Mouse (Mus musculus) left cerebral cortex, postnatal 25 days (tissue): ENCODE data around the gene Itm2c. TPM values are rescaled to one million over a fixed set of nuclear protein-coding genes. Genes with fewer than 3 reads are reported as not detected.

Experiments
- DNase-seq, 2 experiments: peaks; one replicate each; pipeline ENCODE4 v3.0.0; 2022; ENCODE audit warnings: low spot score in 2 of 2, mixed read lengths in 1 of 2
- intact Hi-C: fragments of 180-260 bp; cut with DNase I; formaldehyde crosslinking; loops from one replicate; pipeline ENCODE4 v1.15.1; 2025
- total RNA-seq, 2 experiments: library from RNA; stranded (reverse); gene quantifications; 2 replicates each; pipeline ENCODE4 v1.2.3; 2021

Itm2c gene
- total RNA-seq = 100 to 1,000 TPM; 732 to 765 TPM

- peak; percentile 88 to 95 for DNase-seq
- intact Hi-C loops = loop anchor here (2.0 kb wide), 1 partner anchor 39 kb away; no protein-coding TSS in a partner anchor
Observed at GRCm38 (mm10) chr1:85894231-85894747, at the start of gene Itm2c. Gene Itm2c, plus strand, starts transcription at chr1:85894281.

- no peak for DNase-seq
- intact Hi-C loops = loop anchor here (5.0 kb wide), 2 partner anchors 93 to 108 kb away; no protein-coding TSS in a partner anchor
Observed at GRCm38 (mm10) chr1:85844981-85845380, 49.1 kb upstream of the Itm2c start.

GRCm38 (mm10) chr1:85845476-85845875 is 48.6 kb upstream of the Itm2c start:
- DNase-seq = no peak
- intact Hi-C loops = no loop called here

- no peak for DNase-seq
- intact Hi-C loops = no loop called here
Observed at GRCm38 (mm10) chr1:85849016-85849415, 45.1 kb upstream of the Itm2c start.

GRCm38 (mm10) chr1:85850851-85851250 is 43.2 kb upstream of the Itm2c start:
- intact Hi-C loops = loop anchor here (5.0 kb wide), 1 partner anchor 211 kb away; the partner anchor contains the start of gene Psmd1

GRCm38 (mm10) chr1:85852996-85853689 is 40.9 kb upstream of the Itm2c start:
- peak; percentile 75 to 87 for DNase-seq
- intact Hi-C loops = loop anchor here (1.0 to 5.0 kb wide), 2 partner anchors 154 to 209 kb away; partner anchors contain the start of gene Psmd1

More at GRCm38 (mm10) chr1:85850851-85851250, 43.2 kb upstream of the Itm2c start:
- DNase-seq = no peak

GRCm38 (mm10) chr1:85853865-85854264 is 40.2 kb upstream of the Itm2c start:
- intact Hi-C loops = loop anchor here (1.0 to 5.0 kb wide), 3 partner anchors 41 to 208 kb away; partner anchors contain the start of gene Psmd1

GRCm38 (mm10) chr1:85854475-85854874 is 39.6 kb upstream of the Itm2c start:
- intact Hi-C loops = loop anchor here (1.0 to 5.0 kb wide), 2 partner anchors 41 to 208 kb away; partner anchors contain the start of gene Psmd1

More at GRCm38 (mm10) chr1:85853865-85854264, 40.2 kb upstream of the Itm2c start:
- no peak for DNase-seq

GRCm38 (mm10) chr1:85856266-85856665 is 37.8 kb upstream of the Itm2c start:
- no peak for DNase-seq
- intact Hi-C loops = loop anchor here (2.0 kb wide), 1 partner anchor 83 kb away; no protein-coding TSS in a partner anchor

More at GRCm38 (mm10) chr1:85854475-85854874, 39.6 kb upstream of the Itm2c start:
- no peak for DNase-seq

GRCm38 (mm10) chr1:85857261-85857754 is 36.8 kb upstream of the Itm2c start:
- peak in 1 of 2 experiments; percentile 58 for DNase-seq
- intact Hi-C loops = loop anchor here (2.0 kb wide), 1 partner anchor 81 kb away; no protein-coding TSS in a partner anchor

GRCm38 (mm10) chr1:85864383-85864782 is 29.7 kb upstream of the Itm2c start:
- DNase-seq = no peak
- intact Hi-C loops = no loop called here

GRCm38 (mm10) chr1:85870001-85870400 is 24.1 kb upstream of the Itm2c start:
- intact Hi-C loops = loop anchor here (5.0 kb wide), 1 partner anchor 152 kb away; no protein-coding TSS in a partner anchor
- DNase-seq = peak; percentile 57 to 91

GRCm38 (mm10) chr1:85870546-85870945 is 23.5 kb upstream of the Itm2c start:
- intact Hi-C loops = loop anchor here (5.0 kb wide), 1 partner anchor 152 kb away; no protein-coding TSS in a partner anchor
- peak in 1 of 2 experiments; percentile 14 for DNase-seq

GRCm38 (mm10) chr1:85882003-85882402 is 12.1 kb upstream of the Itm2c start:
- DNase-seq = no peak
- intact Hi-C loops = no loop called here

GRCm38 (mm10) chr1:85887221-85887620 is 6.9 kb upstream of the Itm2c start:
- DNase-seq = no peak
- intact Hi-C loops = no loop called here

- intact Hi-C loops = loop anchor here (1.0 to 2.0 kb wide), 2 partner anchors 38 to 41 kb away; no protein-coding TSS in a partner anchor
- DNase-seq = peak; percentile 25 to 50
Observed at GRCm38 (mm10) chr1:85894748-85895360, 773 bp downstream of the Itm2c start.

- peak; percentile 77 to 82 for DNase-seq
- intact Hi-C loops = loop anchor here (1.0 to 2.0 kb wide), 2 partner anchors 37 to 41 kb away; no protein-coding TSS in a partner anchor
Observed at GRCm38 (mm10) chr1:85895391-85895837, 1.3 kb downstream of the Itm2c start.

- DNase-seq = no peak
- intact Hi-C loops = loop anchor here (1.0 kb wide), 1 partner anchor 110 kb away; no protein-coding TSS in a partner anchor
Observed at GRCm38 (mm10) chr1:85896110-85896509, 2.0 kb downstream of the Itm2c start.
